Mouse (Mus musculus) ZHBTc4 (cell line): Measurements from ENCODE around the gene Dydc2.

Experiments used
- DNase-seq: peaks from one replicate; pipeline ENCODE4 v3.0.0-alpha.2; 2011; ENCODE audit warnings: low read depth, low spot score

The Dydc2 gene

DNA sequence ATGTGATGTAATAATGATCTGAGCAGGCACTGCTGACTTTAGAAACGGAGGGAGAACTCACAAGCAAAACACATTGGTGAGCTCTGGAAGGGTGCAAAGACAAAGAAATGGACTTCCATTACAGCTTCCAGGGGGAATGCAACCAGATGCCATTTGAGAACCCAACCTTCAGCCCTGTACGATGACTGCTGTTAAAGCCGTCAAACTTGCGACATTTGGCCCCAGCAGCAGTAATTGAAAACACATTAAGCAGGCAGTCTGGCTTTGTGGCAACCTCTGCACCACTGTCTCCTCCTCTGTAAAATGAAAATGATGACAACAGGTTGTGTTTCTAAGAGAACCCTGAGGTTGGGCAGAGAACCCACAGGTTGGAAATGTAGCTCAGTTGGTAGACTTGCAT, 68.2 kb downstream of the Dydc2 start:
- no peak for DNase-seq

GRCm38 (mm10) chr14:40999904-41000645, 68.9 kb downstream of the Dydc2 start:
- no peak for DNase-seq
